Mouse (Mus musculus) naive thymus-derived CD4-positive, alpha-beta T cell, adult 2 months (primary cell): ENCODE results near the gene Lmod1.

Source experiments
- DNase-seq: peaks from one replicate; pipeline ENCODE4 v3.0.0-alpha.2; 2011; ENCODE audit warnings: low read depth

Lmod1 gene

DNA sequence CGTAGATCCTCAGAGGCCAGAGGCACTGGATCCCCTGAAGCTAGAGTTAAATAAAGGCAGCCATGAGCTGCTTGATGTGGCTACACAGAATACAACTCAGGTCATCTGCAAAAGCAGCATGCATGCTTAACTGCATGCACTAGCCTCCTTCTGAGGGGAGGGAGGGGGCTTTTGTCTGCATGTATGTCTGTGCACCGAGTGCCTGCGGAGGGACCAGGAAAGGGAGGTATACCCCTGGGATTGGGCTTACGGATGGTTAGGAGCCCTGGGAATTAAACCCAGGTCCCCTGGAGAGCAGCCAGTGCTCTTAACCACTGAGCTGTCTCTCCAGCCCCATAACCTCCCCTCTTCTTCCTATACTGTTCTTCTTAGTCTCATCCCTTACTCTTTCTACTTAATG, 87.5 kb downstream of the Lmod1 start:
- DNase-seq, result no peak

GRCm38 (mm10) chr1:135413996-135414395, 89.4 kb downstream of the Lmod1 start:
- no peak for DNase-seq
